Mouse (Mus musculus) stomach, embryonic 14.5 days (tissue): ENCODE measurements at regions not wholly inside any gene's neighbourhood (a gene's known extent, or its start where the extent isn't known, plus 50 kb on each side); places are given as distances from the start of the nearest gene placed in this dataset.

ENCODE experiments used
- ATAC-seq: fragments of 200-750 bp; cut with Nextera tagmentation; 2 replicates; pipeline ENCODE4 v1.8.0; 2017; ENCODE audit warnings: low read depth, moderate TSS enrichment; ENCODE audit not compliant: insufficient number of reproducible peaks, insufficient read depth, low FRiP score
- H3K27ac ChIP-seq: fragments of 300-500 bp; sonication (generic); 2 replicates; pipeline ENCODE4 v1.5.1; 2014; ENCODE audit warnings: mild to moderate bottlenecking, low read length, moderate library complexity, mixed read lengths
- H3K27me3 ChIP-seq: fragments of 300-500 bp; sonication (generic); 2 replicates; pipeline ENCODE4 v1.6.1; 2014; ENCODE audit warnings: low read length, control low read depth, mixed read lengths; ENCODE audit not compliant: control insufficient read depth, insufficient read depth
- H3K36me3 ChIP-seq: fragments of 300-500 bp; sonication (generic); 2 replicates; pipeline ENCODE4 v1.6.1; 2014; ENCODE audit warnings: mild to moderate bottlenecking, control low read depth, low read length, moderate library complexity, mixed read lengths; ENCODE audit not compliant: control insufficient read depth, insufficient read depth
- H3K4me1 ChIP-seq: fragments of 300-500 bp; sonication (generic); 2 replicates; pipeline ENCODE4 v1.6.1; 2014; ENCODE audit warnings: low read length, control low read depth, mixed read lengths; ENCODE audit not compliant: control insufficient read depth, insufficient read depth
- H3K4me2 ChIP-seq: fragments of 300-500 bp; sonication (generic); replicated peaks from 2 replicates; pipeline ENCODE4 v1.6.1; 2014; ENCODE audit warnings: low read depth, low read length, control low read depth
- H3K4me3 ChIP-seq: fragments of 300-500 bp; sonication (generic); 2 replicates; pipeline ENCODE4 v1.5.1; 2014; ENCODE audit warnings: low read depth, low read length, control low read depth
- H3K9ac ChIP-seq: fragments of 300-500 bp; sonication (generic); replicated peaks from 2 replicates; pipeline ENCODE4 v1.6.1; 2014; ENCODE audit warnings: low read depth, mild to moderate bottlenecking, control low read depth, low read length, moderate library complexity, mixed read lengths
- H3K9me3 ChIP-seq: fragments of 300-500 bp; sonication (generic); 2 replicates; pipeline ENCODE4 v1.6.1; 2016; ENCODE audit warnings: low read depth, low read length, control low read depth; ENCODE audit not compliant: control insufficient read depth
- WGBS: fragments of 180-500 bp; shearing (Covaris S2); extraction: QIAGEN DNeasy Blood & Tissue Kit; methylation state at CpG from one replicate; pipeline ENCODE4 v1.1.7; 2014; 5-methylcytosine and 5-hydroxymethylcytosine counted together

GRCm38 (mm10) chr19:53440327-53441055 is 50.1 kb upstream of the Smndc1 start:
- peaks cover 17% of the 10 kb centered on the region for H3K4me1 ChIP-seq
- no peak overlapping the region for H3K4me3 ChIP-seq
- no peak overlapping the region for H3K9ac ChIP-seq
- H3K9me3 ChIP-seq, result no peaks in the 10 kb centered on the region
- no peaks in the 10 kb centered on the region for H3K27me3 ChIP-seq
- no peak overlapping the region for H3K4me2 ChIP-seq
- no peaks in the 10 kb centered on the region for H3K36me3 ChIP-seq
- 37% methylated on average over 10 of the region's 10 CpGs for WGBS
- ATAC-seq, result no peak
- no peak overlapping the region for H3K27ac ChIP-seq
